Mouse (Mus musculus) embryonic facial prominence, embryonic 14.5 days (tissue): ENCODE data around the gene Syt12. TPM values are rescaled to one million over a fixed set of nuclear protein-coding genes. Genes with fewer than 3 reads are reported as not detected.

Experiments used
- ATAC-seq: fragments of 200-750 bp; cut with Nextera tagmentation; 2 replicates; pipeline ENCODE4 v1.8.0; 2017; ENCODE audit warnings: low read depth, moderate number of reproducible peaks, moderate TSS enrichment
- DNase-seq: peaks from one replicate; pipeline ENCODE4 v3.0.0-alpha.2; 2015; ENCODE audit warnings: low spot score
- H3K27ac ChIP-seq: fragments of 300-500 bp; sonication (generic); replicated peaks from 2 replicates; pipeline ENCODE4 v1.5.1; 2014; ENCODE audit warnings: low read depth, mild to moderate bottlenecking, low read length, moderate library complexity
- H3K27me3 ChIP-seq: fragments of 300-500 bp; sonication (generic); replicated peaks from 2 replicates; pipeline ENCODE4 v1.6.1; 2014; ENCODE audit warnings: low read length; ENCODE audit not compliant: control insufficient read depth, insufficient read depth
- H3K36me3 ChIP-seq: fragments of 300-500 bp; sonication (generic); 2 replicates; pipeline ENCODE4 v1.6.1; 2014; ENCODE audit warnings: low read length, mixed read lengths; ENCODE audit not compliant: control insufficient read depth, insufficient read depth
- H3K4me1 ChIP-seq: fragments of 300-500 bp; sonication (generic); 2 replicates; pipeline ENCODE4 v1.6.1; 2014; ENCODE audit warnings: antibody characterized with exemption, low read length; ENCODE audit not compliant: control insufficient read depth, insufficient read depth
- H3K4me2 ChIP-seq: fragments of 300-500 bp; sonication (generic); 2 replicates; pipeline ENCODE4 v1.6.1; 2014; ENCODE audit warnings: low read depth, mild to moderate bottlenecking, low read length, moderate library complexity, mixed read lengths
- H3K4me3 ChIP-seq: fragments of 300-500 bp; sonication (generic); 2 replicates; pipeline ENCODE4 v1.5.1; 2014; ENCODE audit warnings: low read depth, mild to moderate bottlenecking, low read length
- H3K9ac ChIP-seq: fragments of 300-500 bp; sonication (generic); 2 replicates; pipeline ENCODE4 v1.6.1; 2014; ENCODE audit warnings: low read depth, mild to moderate bottlenecking, low read length, moderate library complexity, mixed read lengths
- H3K9me3 ChIP-seq: fragments of 300-500 bp; sonication (generic); 2 replicates; pipeline ENCODE4 v1.6.1; 2016; ENCODE audit warnings: low read length; ENCODE audit not compliant: control insufficient read depth
- WGBS: fragments of 180-500 bp; shearing (Covaris S2); extraction: QIAGEN DNeasy Blood & Tissue Kit; methylation state at CpG from one replicate; pipeline ENCODE4 v1.1.7; 2014; 5-methylcytosine and 5-hydroxymethylcytosine counted together
- polyA plus RNA-seq: library from polyadenylated mRNA; unstranded; fragments of >200 nt; fragmentation: Nextera tagmentation; extraction: Ambion mirVana; gene quantifications from 2 replicates; pipeline ENCODE4 v1.2.1, GENCODE M21; 2014

The Syt12 gene
- polyA plus RNA-seq, 1 experiment from 2014 or later = 0.90 TPM

GRCm38 (mm10) chr19:4509986-4510963 lies 33.0 kb upstream of the Syt12 start, which contains the start of gene Pcx:
Gene Pcx, plus strand, starts transcription at chr19:4510472.
- 1% methylated on average over 42 of the region's 82 CpGs for WGBS
- H3K4me2 ChIP-seq = peak within 1 kb of the TSS; percentile 88
- peak within 1 kb of the TSS; percentile 70 for H3K4me3 ChIP-seq
- no peak within 1 kb of the TSS for H3K27ac ChIP-seq
- peak; percentile 100 for ATAC-seq
- no peaks in the 10 kb centered on the region for H3K36me3 ChIP-seq
- peaks cover 13% of the 10 kb centered on the region for H3K4me1 ChIP-seq
- DNase-seq = peak; percentile 100
- H3K9ac ChIP-seq = peak within 1 kb of the TSS; percentile 61
- no peaks in the 10 kb centered on the region for H3K27me3 ChIP-seq
- H3K9me3 ChIP-seq = no peaks in the 10 kb centered on the region

GRCm38 (mm10) chr19:4507746-4508145 lies 30.5 kb upstream of the Syt12 start:
- DNase-seq (no peak), ATAC-seq (no peak)
- Histone ChIP-seq H3K27ac (no peak overlapping the region), H3K9ac (no peak overlapping the region), H3K4me2 (no peak overlapping the region), H3K36me3 (no peaks in the 10 kb centered on the region), H3K4me1 (peaks cover 6% of the 10 kb centered on the region; the same call in 1 of the 2 replicates), H3K4me3 (no peak overlapping the region), H3K27me3 (no peaks in the 10 kb centered on the region), H3K9me3 (no peaks in the 10 kb centered on the region)
- 62% methylated on average over 3 of the region's 3 CpGs for WGBS

GRCm38 (mm10) chr19:4504830-4505229 lies 27.6 kb upstream of the Syt12 start:
- no peak for ATAC-seq
- Histone ChIP-seq H3K9ac (no peak overlapping the region), H3K4me1 (peaks cover 3% of the 10 kb centered on the region; the same call in 1 of the 2 replicates), H3K27me3 (no peaks in the 10 kb centered on the region), H3K36me3 (no peaks in the 10 kb centered on the region), H3K27ac (no peak overlapping the region), H3K9me3 (no peaks in the 10 kb centered on the region), H3K4me2 (no peak overlapping the region), H3K4me3 (no peak overlapping the region)
- DNase-seq = no peak
- 88% methylated on average over 1 of the region's 1 CpGs for WGBS

- no peaks in the 10 kb centered on the region for H3K36me3 ChIP-seq
- no peak overlapping the region for H3K4me2 ChIP-seq
- H3K9me3 ChIP-seq = no peaks in the 10 kb centered on the region
- no peak overlapping the region for H3K4me3 ChIP-seq
- H3K27ac ChIP-seq = no peak overlapping the region
- no peaks in the 10 kb centered on the region for H3K4me1 ChIP-seq
- no peaks in the 10 kb centered on the region for H3K27me3 ChIP-seq
- ATAC-seq (no peak), DNase-seq (no peak)
- 63% methylated on average over 2 of the region's 2 CpGs for WGBS
- no peak overlapping the region for H3K9ac ChIP-seq
These were observed 25.5 kb upstream of the Syt12 start for GRCm38 (mm10) chr19:4502701-4503100.

- no peaks in the 10 kb centered on the region for H3K4me1 ChIP-seq
- H3K36me3 ChIP-seq = no peaks in the 10 kb centered on the region
- H3K9me3 ChIP-seq = no peaks in the 10 kb centered on the region
- 0 out of 2 replicates have a peak, but pooled peaks have one; percentile 12 for ATAC-seq
- no peak for DNase-seq
- H3K4me3 ChIP-seq = no peak within 1 kb of the TSS
- no peaks in the 10 kb centered on the region for H3K27me3 ChIP-seq
- no peak within 1 kb of the TSS for H3K9ac ChIP-seq
- H3K4me2 ChIP-seq = peak within 1 kb of the TSS; percentile 16
- H3K27ac ChIP-seq = no peak within 1 kb of the TSS
- 62% methylated on average over 16 of the region's 16 CpGs for WGBS
These were observed 21.1 kb upstream of the Syt12 start, which contains the start of gene 2010003K11Rik for GRCm38 (mm10) chr19:4498062-4498933. Gene 2010003K11Rik, minus strand, starts transcription at chr19:4498583.

- H3K9ac ChIP-seq = no peak overlapping the region
- ATAC-seq (peak; percentile 69; the same call in 1 of the 2 replicates), DNase-seq (peak; percentile 86)
- no peak overlapping the region for H3K4me3 ChIP-seq
- no peaks in the 10 kb centered on the region for H3K9me3 ChIP-seq
- no peak overlapping the region for H3K27ac ChIP-seq
- H3K4me2 ChIP-seq = peak overlapping the region; percentile 16
- H3K36me3 ChIP-seq = no peaks in the 10 kb centered on the region
- H3K27me3 ChIP-seq = no peaks in the 10 kb centered on the region
- 10% methylated on average over 4 of the region's 4 CpGs for WGBS
- H3K4me1 ChIP-seq = no peaks in the 10 kb centered on the region
These were observed 20.2 kb upstream of the Syt12 start for GRCm38 (mm10) chr19:4497263-4497973.

GRCm38 (mm10) chr19:4496535-4497262 lies 19.5 kb upstream of the Syt12 start:
- Histone ChIP-seq H3K27ac (no peak overlapping the region), H3K9ac (no peak overlapping the region), H3K4me2 (no peak overlapping the region), H3K9me3 (no peaks in the 10 kb centered on the region), H3K4me1 (no peaks in the 10 kb centered on the region), H3K36me3 (no peaks in the 10 kb centered on the region), H3K4me3 (no peak overlapping the region), H3K27me3 (no peaks in the 10 kb centered on the region)
- DNase-seq (no peak), ATAC-seq (no peak)
- WGBS = 92% methylated on average over 3 of the region's 3 CpGs
